Mouse (Mus musculus): ENCODE measurements around the gene Tspan32.

GRCm38 (mm10) chr7:143062704-143063103, 57.9 kb downstream of the Tspan32 start:
- no peak for TF ChIP-seq CTCF (IDR thresholded peaks at IDR 0.05; ENCODE audit: low read depth, low read length)
- no peak for TF ChIP-seq TAL1 (conservative IDR thresholded peaks at IDR 0.05; ENCODE audit: low read depth, low read length)
